ENCODE assay signal across 15 mouse cellular contexts in genomic region chr14:33508660-33509059, GRCm38 (mm10). TPM values are rescaled to one million over a fixed set of nuclear protein-coding genes. Genes with fewer than 3 reads are reported as not detected.
"Had no signal": no experiment of that assay in that cellular context is flagged by ENCODE, and none has a peak within 500 bp of the region (broad histone marks: within the 10 kb centered on the region; RNA-seq: fewer than 3 reads in every experiment).

No protein-coding gene starts in this region.

- DNase-seq: gastrocnemius, postnatal 14 days; gastrocnemius, postnatal 36 days; heart, adult 18-20 months; heart, postnatal 14 days; heart, postnatal 36 days; kidney, adult 18-20 months; kidney, adult 8-10 months; kidney, postnatal 14 days; kidney, postnatal 36 days; layer of hippocampus, adult 9-11 months; layer of hippocampus, postnatal 36 days; left cerebral cortex, postnatal 4 days had no signal

RNA-seq across cellular contexts. Expression of gene Frmpd2, which starts 37.2 kb away (rescaled TPM):
- total RNA-seq: gastrocnemius, adult 8-10 months; gastrocnemius, postnatal 36 days; heart, postnatal 36 days; hematopoietic stem cell, adult 5-6 weeks; liver, adult 2 months had no signal
